Mouse (Mus musculus): ENCODE results near the gene Lsm2. TPM values are rescaled to one million over a fixed set of nuclear protein-coding genes. Genes with fewer than 3 reads are reported as not detected.
A peak's percentile ranks its signal among the peaks of the same experiment; 100 is the strongest.
"Not testable (repeated sequence)": the region's sequence is repeated elsewhere in the genome, so short reads cannot be mapped to it uniquely, and the experiment has no call there.

Gene Lsm2
- polyA plus RNA-seq, 1 experiment from 2014 or later = 150 TPM

- Histone ChIP-seq H3K36me3 (peaks cover 3% of the 10 kb centered on the region; the same call in 1 of the 2 replicates), H3K4me1 (peaks cover 5% of the 10 kb centered on the region), H3K27ac (no peak overlapping the region), H3K4me3 (no peak overlapping the region), H3K4me2 (replicated peaks) (no peak overlapping the region), H3K27me3 (replicated peaks) (no peaks in the 10 kb centered on the region), H3K9me3 (no peaks in the 10 kb centered on the region), H3K9ac (no peak overlapping the region)
- no peak for ATAC-seq (ENCODE audit: low FRiP score, low read depth)
- 87% methylated on average over 3 of the region's 3 CpGs for WGBS
These were observed 5.8 kb upstream of the Lsm2 start for GRCm38 (mm10) chr17:34975581-34976492.

- Histone ChIP-seq H3K9ac (no peak overlapping the region), H3K4me1 (peaks cover 9% of the 10 kb centered on the region), H3K4me2 (replicated peaks) (no peak overlapping the region), H3K9me3 (no peaks in the 10 kb centered on the region), H3K27ac (no peak overlapping the region), H3K36me3 (peaks cover 3% of the 10 kb centered on the region; the same call in 1 of the 2 replicates), H3K27me3 (replicated peaks) (no peaks in the 10 kb centered on the region), H3K4me3 (no peak overlapping the region)
- 94% methylated on average over 20 of the region's 20 CpGs for WGBS
- no peak for ATAC-seq (ENCODE audit: low FRiP score, low read depth)
These were observed 4.7 kb upstream of the Lsm2 start for GRCm38 (mm10) chr17:34977000-34977399.

GRCm38 (mm10) chr17:34978239-34978638 is 3.4 kb upstream of the Lsm2 start:
- Histone ChIP-seq H3K4me1 (peaks cover 13% of the 10 kb centered on the region), H3K9ac (no peak overlapping the region), H3K27me3 (replicated peaks) (no peaks in the 10 kb centered on the region), H3K4me3 (no peak overlapping the region), H3K4me2 (replicated peaks) (no peak overlapping the region), H3K36me3 (peaks cover 3% of the 10 kb centered on the region; the same call in 1 of the 2 replicates), H3K27ac (no peak overlapping the region), H3K9me3 (no peaks in the 10 kb centered on the region)
- no peak for ATAC-seq (ENCODE audit: low FRiP score, low read depth)
- 90% methylated on average over 27 of the region's 27 CpGs for WGBS

GRCm38 (mm10) chr17:34979631-34980030 is 2.0 kb upstream of the Lsm2 start:
- 95% methylated on average over 4 of the region's 4 CpGs for WGBS
- Histone ChIP-seq H3K4me3 (no peak overlapping the region), H3K9me3 (no peaks in the 10 kb centered on the region), H3K9ac (no peak overlapping the region), H3K4me2 (replicated peaks) (no peak overlapping the region), H3K4me1 (peaks cover 13% of the 10 kb centered on the region), H3K36me3 (peaks cover 3% of the 10 kb centered on the region; the same call in 1 of the 2 replicates), H3K27me3 (replicated peaks) (no peaks in the 10 kb centered on the region), H3K27ac (no peak overlapping the region)
- ATAC-seq (ENCODE audit: low FRiP score, low read depth) = no peak

- Histone ChIP-seq H3K36me3 (peaks cover 12% of the 10 kb centered on the region), H3K27me3 (replicated peaks) (no peaks in the 10 kb centered on the region), H3K4me2 (replicated peaks) (peak overlapping the region; percentile 73), H3K9me3 (no peaks in the 10 kb centered on the region), H3K4me3 (peak overlapping the region; percentile 78), H3K27ac (no peak overlapping the region), H3K4me1 (peaks cover 13% of the 10 kb centered on the region), H3K9ac (peak overlapping the region; percentile 80; the same call in 1 of the 2 replicates)
- no peak for ATAC-seq (ENCODE audit: low FRiP score, low read depth)
- WGBS = 19% methylated on average over 2 of the region's 2 CpGs
These were observed 1.0 kb upstream of the Lsm2 start for GRCm38 (mm10) chr17:34980655-34981054.

- peak overlapping the region; percentile 78 for H3K4me3 ChIP-seq
- no peak; the same call in 1 of the 2 replicates for ATAC-seq (ENCODE audit: low FRiP score, low read depth)
- peak overlapping the region; percentile 73 for H3K4me2 ChIP-seq (replicated peaks)
- H3K9me3 ChIP-seq = no peaks in the 10 kb centered on the region
- no peaks in the 10 kb centered on the region for H3K27me3 ChIP-seq (replicated peaks)
- WGBS = under 1% methylated on average over 15 of the region's 15 CpGs
- peak overlapping the region; percentile 87; the same call in 1 of the 2 replicates for H3K27ac ChIP-seq
- H3K36me3 ChIP-seq = peaks cover 23% of the 10 kb centered on the region
- H3K4me1 ChIP-seq = peaks cover 13% of the 10 kb centered on the region
- H3K9ac ChIP-seq = peak overlapping the region; percentile 80
These were observed 666 bp downstream of the Lsm2 start for GRCm38 (mm10) chr17:34982328-34982727.

GRCm38 (mm10) chr17:34984218-34984617 is 2.6 kb downstream of the Lsm2 start:
- Histone ChIP-seq H3K4me2 (replicated peaks) (no peak overlapping the region), H3K27ac (no peak overlapping the region), H3K9me3 (no peaks in the 10 kb centered on the region), H3K36me3 (peaks cover 21% of the 10 kb centered on the region), H3K27me3 (replicated peaks) (no peaks in the 10 kb centered on the region), H3K4me1 (peaks cover 13% of the 10 kb centered on the region), H3K9ac (no peak overlapping the region), H3K4me3 (no peak overlapping the region)
- WGBS = 86% methylated on average over 2 of the region's 2 CpGs
- no peak for ATAC-seq (ENCODE audit: low FRiP score, low read depth)

GRCm38 (mm10) chr17:34994751-34995150 is 13.1 kb downstream of the Lsm2 start:
- H3K9ac ChIP-seq = no peak overlapping the region
- H3K27me3 ChIP-seq (replicated peaks) = no peaks in the 10 kb centered on the region
- H3K36me3 ChIP-seq = peaks cover 25% of the 10 kb centered on the region; the same call in 1 of the 2 replicates
- H3K4me2 ChIP-seq (replicated peaks) = no peak overlapping the region
- H3K27ac ChIP-seq = no peak overlapping the region
- H3K9me3 ChIP-seq = no peaks in the 10 kb centered on the region
- ATAC-seq (ENCODE audit: low FRiP score, low read depth) = no peak
- H3K4me3 ChIP-seq = no peak overlapping the region
- H3K4me1 ChIP-seq = peaks cover 4% of the 10 kb centered on the region; the same call in 1 of the 2 replicates

GRCm38 (mm10) chr17:34995192-34995591 is 13.5 kb downstream of the Lsm2 start:
- not testable (repeated sequence) for ATAC-seq (ENCODE audit: low FRiP score, low read depth); H3K27ac ChIP-seq; H3K9me3 ChIP-seq; H3K4me1 ChIP-seq; H3K9ac ChIP-seq; H3K4me3 ChIP-seq; H3K4me2 ChIP-seq (replicated peaks); H3K27me3 ChIP-seq (replicated peaks)
- peaks cover 23% of the 10 kb centered on the region; the same call in 1 of the 2 replicates for H3K36me3 ChIP-seq
- 93% methylated on average over 4 of the region's 4 CpGs for WGBS

- not testable (repeated sequence) for ATAC-seq (ENCODE audit: low FRiP score, low read depth); H3K27ac ChIP-seq; H3K4me2 ChIP-seq (replicated peaks); H3K9me3 ChIP-seq; H3K4me1 ChIP-seq; H3K9ac ChIP-seq; H3K4me3 ChIP-seq; H3K27me3 ChIP-seq (replicated peaks)
- peaks cover 16% of the 10 kb centered on the region; the same call in 1 of the 2 replicates for H3K36me3 ChIP-seq
- 97% methylated on average over 4 of the region's 4 CpGs for WGBS
These were observed 14.3 kb downstream of the Lsm2 start for GRCm38 (mm10) chr17:34995927-34996326.

- Histone ChIP-seq H3K4me3 (no peak overlapping the region), H3K4me2 (replicated peaks) (0 out of 2 replicates have a peak overlapping the region, but pooled peaks have one; percentile 1), H3K9ac (no peak overlapping the region), H3K36me3 (peaks cover 13% of the 10 kb centered on the region; the same call in 1 of the 2 replicates), H3K27ac (no peak overlapping the region), H3K9me3 (no peaks in the 10 kb centered on the region), H3K27me3 (replicated peaks) (no peaks in the 10 kb centered on the region), H3K4me1 (peaks cover 10% of the 10 kb centered on the region)
- ATAC-seq (ENCODE audit: low FRiP score, low read depth) = no peak
- 90% methylated on average over 13 of the region's 14 CpGs for WGBS
These were observed 14.9 kb downstream of the Lsm2 start for GRCm38 (mm10) chr17:34996411-34997141.

GRCm38 (mm10) chr17:34997142-34997483 is 15.5 kb downstream of the Lsm2 start:
- Histone ChIP-seq H3K27ac (no peak overlapping the region), H3K4me2 (replicated peaks) (no peak overlapping the region), H3K4me1 (peaks cover 16% of the 10 kb centered on the region), H3K27me3 (replicated peaks) (no peaks in the 10 kb centered on the region), H3K9me3 (no peaks in the 10 kb centered on the region), H3K4me3 (no peak overlapping the region), H3K9ac (no peak overlapping the region), H3K36me3 (peaks cover 13% of the 10 kb centered on the region; the same call in 1 of the 2 replicates)
- ATAC-seq (ENCODE audit: low FRiP score, low read depth) = no peak
- WGBS = 81% methylated on average over 5 of the region's 5 CpGs
